Mouse (Mus musculus): Measurements from ENCODE around the gene Gpx4. TPM values are rescaled to one million over a fixed set of nuclear protein-coding genes. Genes with fewer than 3 reads are reported as not detected.
"Not testable (repeated sequence)": the region's sequence is repeated elsewhere in the genome, so short reads cannot be mapped to it uniquely, and the experiment has no call there.

Gene Gpx4
- polyA plus RNA-seq, 1 experiment from 2014 or later: 553 TPM

- Histone ChIP-seq H3K9ac (ENCODE audit: low read depth, low read length) (no peak overlapping the region), H3K4me3 (ENCODE audit: low read depth, low read length) (no peak overlapping the region), H3K9me3 (replicated peaks; ENCODE audit: control insufficient read depth, low read length) (no peaks in the 10 kb centered on the region), H3K4me2 (ENCODE audit: low read depth, low read length) (no peak overlapping the region), H3K36me3 (ENCODE audit: control insufficient read depth, insufficient read depth) (peaks cover 26% of the 10 kb centered on the region), H3K27ac (ENCODE audit: low read length) (no peak overlapping the region), H3K4me1 (ENCODE audit: control insufficient read depth, low read depth, low read length) (peaks cover 37% of the 10 kb centered on the region), H3K27me3 (ENCODE audit: control insufficient read depth, insufficient read depth, low read depth, low read length) (no peaks in the 10 kb centered on the region)
- ATAC-seq (ENCODE audit: low read depth): no peak
- 82% methylated on average over 5 of the region's 5 CpGs for WGBS (ENCODE audit: insufficient replicate concordance)
Measured at GRCm38 (mm10) chr10:80035686-80036085, 11.3 kb upstream of the Gpx4 start.

- ATAC-seq (ENCODE audit: low read depth): no peak
- H3K4me2 ChIP-seq (ENCODE audit: low read depth, low read length): no peak overlapping the region
- H3K27me3 ChIP-seq (ENCODE audit: control insufficient read depth, insufficient read depth, low read depth, low read length): no peaks in the 10 kb centered on the region
- H3K9me3 ChIP-seq (replicated peaks; ENCODE audit: control insufficient read depth, low read length): no peaks in the 10 kb centered on the region
- H3K36me3 ChIP-seq (ENCODE audit: control insufficient read depth, insufficient read depth): peaks cover 26% of the 10 kb centered on the region
- no peak overlapping the region for H3K9ac ChIP-seq (ENCODE audit: low read depth, low read length)
- peaks cover 37% of the 10 kb centered on the region for H3K4me1 ChIP-seq (ENCODE audit: control insufficient read depth, low read depth, low read length)
- H3K27ac ChIP-seq (ENCODE audit: low read length): no peak overlapping the region
- WGBS (ENCODE audit: insufficient replicate concordance): 79% methylated on average over 13 of the region's 13 CpGs
- H3K4me3 ChIP-seq (ENCODE audit: low read depth, low read length): no peak overlapping the region
Measured at GRCm38 (mm10) chr10:80036832-80037231, 10.1 kb upstream of the Gpx4 start.

GRCm38 (mm10) chr10:80039559-80039979, 7.4 kb upstream of the Gpx4 start, which contains the start of gene Polr2e:
Gene Polr2e (minus strand): TSS chr10:80039795.
- Histone ChIP-seq H3K36me3 (ENCODE audit: control insufficient read depth, insufficient read depth) (peaks cover 26% of the 10 kb centered on the region), H3K27me3 (ENCODE audit: control insufficient read depth, insufficient read depth, low read depth, low read length) (no peaks in the 10 kb centered on the region), H3K27ac (ENCODE audit: low read length) (peak within 1 kb of the TSS; percentile 65), H3K4me2 (ENCODE audit: low read depth, low read length) (peak within 1 kb of the TSS; percentile 90), H3K9me3 (replicated peaks; ENCODE audit: control insufficient read depth, low read length) (no peaks in the 10 kb centered on the region), H3K9ac (ENCODE audit: low read depth, low read length) (peak within 1 kb of the TSS; percentile 84), H3K4me1 (ENCODE audit: control insufficient read depth, low read depth, low read length) (peaks cover 18% of the 10 kb centered on the region), H3K4me3 (ENCODE audit: low read depth, low read length) (peak within 1 kb of the TSS; percentile 87)
- peak; percentile 98 for ATAC-seq (ENCODE audit: low read depth)
- under 1% methylated on average over 40 of the region's 40 CpGs for WGBS (ENCODE audit: insufficient replicate concordance)

- not testable (repeated sequence) for H3K9ac ChIP-seq (ENCODE audit: low read depth, low read length); H3K9me3 ChIP-seq (replicated peaks; ENCODE audit: control insufficient read depth, low read length); H3K4me3 ChIP-seq (ENCODE audit: low read depth, low read length); H3K27ac ChIP-seq (ENCODE audit: low read length); ATAC-seq (ENCODE audit: low read depth); H3K4me2 ChIP-seq (ENCODE audit: low read depth, low read length); H3K27me3 ChIP-seq (ENCODE audit: control insufficient read depth, insufficient read depth, low read depth, low read length)
- H3K36me3 ChIP-seq (ENCODE audit: control insufficient read depth, insufficient read depth): peaks cover 12% of the 10 kb centered on the region
- peaks cover 20% of the 10 kb centered on the region for H3K4me1 ChIP-seq (ENCODE audit: control insufficient read depth, low read depth, low read length)
- WGBS (ENCODE audit: insufficient replicate concordance): 70% methylated on average over 8 of the region's 8 CpGs
Measured at GRCm38 (mm10) chr10:80041409-80042060, 5.4 kb upstream of the Gpx4 start.

- Histone ChIP-seq H3K36me3 (ENCODE audit: control insufficient read depth, insufficient read depth) (no peaks in the 10 kb centered on the region), H3K9me3 (replicated peaks; ENCODE audit: control insufficient read depth, low read length) (no peaks in the 10 kb centered on the region), H3K4me1 (ENCODE audit: control insufficient read depth, low read depth, low read length) (peaks cover 15% of the 10 kb centered on the region), H3K4me2 (ENCODE audit: low read depth, low read length) (no peak overlapping the region), H3K27me3 (ENCODE audit: control insufficient read depth, insufficient read depth, low read depth, low read length) (no peaks in the 10 kb centered on the region), H3K4me3 (ENCODE audit: low read depth, low read length) (no peak overlapping the region), H3K9ac (ENCODE audit: low read depth, low read length) (no peak overlapping the region), H3K27ac (ENCODE audit: low read length) (no peak overlapping the region)
- ATAC-seq (ENCODE audit: low read depth): no peak
- WGBS (ENCODE audit: insufficient replicate concordance): 73% methylated on average over 4 of the region's 4 CpGs
Measured at GRCm38 (mm10) chr10:80044087-80044486, 2.9 kb upstream of the Gpx4 start.

GRCm38 (mm10) chr10:80045364-80045763, 1.6 kb upstream of the Gpx4 start:
- H3K36me3 ChIP-seq (ENCODE audit: control insufficient read depth, insufficient read depth); ATAC-seq (ENCODE audit: low read depth); H3K27me3 ChIP-seq (ENCODE audit: control insufficient read depth, insufficient read depth, low read depth, low read length); H3K4me3 ChIP-seq (ENCODE audit: low read depth, low read length); H3K27ac ChIP-seq (ENCODE audit: low read length); H3K4me2 ChIP-seq (ENCODE audit: low read depth, low read length); H3K9me3 ChIP-seq (replicated peaks; ENCODE audit: control insufficient read depth, low read length); H3K9ac ChIP-seq (ENCODE audit: low read depth, low read length): not testable (repeated sequence)
- WGBS (ENCODE audit: insufficient replicate concordance): 78% methylated on average over 2 of the region's 4 CpGs
- H3K4me1 ChIP-seq (ENCODE audit: control insufficient read depth, low read depth, low read length): peaks cover 11% of the 10 kb centered on the region

- Histone ChIP-seq H3K4me1 (ENCODE audit: control insufficient read depth, low read depth, low read length) (peaks cover 15% of the 10 kb centered on the region), H3K27me3 (ENCODE audit: control insufficient read depth, insufficient read depth, low read depth, low read length) (no peaks in the 10 kb centered on the region), H3K4me2 (ENCODE audit: low read depth, low read length) (no peak overlapping the region), H3K36me3 (ENCODE audit: control insufficient read depth, insufficient read depth) (no peaks in the 10 kb centered on the region), H3K9ac (ENCODE audit: low read depth, low read length) (no peak overlapping the region), H3K9me3 (replicated peaks; ENCODE audit: control insufficient read depth, low read length) (no peaks in the 10 kb centered on the region), H3K27ac (ENCODE audit: low read length) (no peak overlapping the region), H3K4me3 (ENCODE audit: low read depth, low read length) (no peak overlapping the region)
- WGBS (ENCODE audit: insufficient replicate concordance): 74% methylated on average over 5 of the region's 5 CpGs
- no peak for ATAC-seq (ENCODE audit: low read depth)
Measured at GRCm38 (mm10) chr10:80045766-80046165, 1.2 kb upstream of the Gpx4 start.

GRCm38 (mm10) chr10:80048396-80048795, 1.4 kb downstream of the Gpx4 start:
- H3K27me3 ChIP-seq (ENCODE audit: control insufficient read depth, insufficient read depth, low read depth, low read length): no peaks in the 10 kb centered on the region
- no peak overlapping the region for H3K4me3 ChIP-seq (ENCODE audit: low read depth, low read length)
- no peak for ATAC-seq (ENCODE audit: low read depth)
- 65% methylated on average over 5 of the region's 5 CpGs for WGBS (ENCODE audit: insufficient replicate concordance)
- H3K4me2 ChIP-seq (ENCODE audit: low read depth, low read length): no peak overlapping the region
- H3K4me1 ChIP-seq (ENCODE audit: control insufficient read depth, low read depth, low read length): peaks cover 39% of the 10 kb centered on the region
- no peaks in the 10 kb centered on the region for H3K36me3 ChIP-seq (ENCODE audit: control insufficient read depth, insufficient read depth)
- H3K27ac ChIP-seq (ENCODE audit: low read length): no peak overlapping the region
- H3K9ac ChIP-seq (ENCODE audit: low read depth, low read length): no peak overlapping the region
- H3K9me3 ChIP-seq (replicated peaks; ENCODE audit: control insufficient read depth, low read length): no peaks in the 10 kb centered on the region

- H3K27ac ChIP-seq (ENCODE audit: low read length): no peak overlapping the region
- ATAC-seq (ENCODE audit: low read depth): no peak
- no peaks in the 10 kb centered on the region for H3K27me3 ChIP-seq (ENCODE audit: control insufficient read depth, insufficient read depth, low read depth, low read length)
- no peaks in the 10 kb centered on the region for H3K36me3 ChIP-seq (ENCODE audit: control insufficient read depth, insufficient read depth)
- H3K4me3 ChIP-seq (ENCODE audit: low read depth, low read length): no peak overlapping the region
- H3K4me1 ChIP-seq (ENCODE audit: control insufficient read depth, low read depth, low read length): peaks cover 39% of the 10 kb centered on the region
- H3K9ac ChIP-seq (ENCODE audit: low read depth, low read length): no peak overlapping the region
- H3K9me3 ChIP-seq (replicated peaks; ENCODE audit: control insufficient read depth, low read length): no peaks in the 10 kb centered on the region
- WGBS (ENCODE audit: insufficient replicate concordance): 22% methylated on average over 3 of the region's 3 CpGs
- H3K4me2 ChIP-seq (ENCODE audit: low read depth, low read length): no peak overlapping the region
Measured at GRCm38 (mm10) chr10:80048834-80049233, 1.9 kb downstream of the Gpx4 start.

Measured in liver, embryonic 16.5 days (tissue).